Mouse (Mus musculus): ENCODE data around the gene Fam120a.

GRCm38 (mm10) chr13:48871887-48872606 lies 95.8 kb downstream of the Fam120a start:
- TF ChIP-seq CTCF (conservative IDR thresholded peaks at IDR 0.05; ENCODE audit: low read length) (no peak), NANOG (IDR thresholded peaks at IDR 0.05; ENCODE audit: borderline replicate concordance, low read length) (no peak)
